Mouse (Mus musculus) adrenal gland, postnatal 10 days (tissue): ENCODE results near the gene Rnasel. TPM values are rescaled to one million over a fixed set of nuclear protein-coding genes. Genes with fewer than 3 reads are reported as not detected.

ENCODE experiments used
- DNase-seq: peaks from one replicate; pipeline ENCODE4 v3.0.0; 2021; ENCODE audit warnings: mixed read lengths
- total RNA-seq, 2 experiments: library from RNA; stranded (reverse); gene quantifications; 2 replicates each; pipeline ENCODE4 v1.2.3; 2021

The Rnasel gene
- total RNA-seq, 2 experiments from 2014 or later, result 12.1 to 15.5 TPM

- no peak for DNase-seq
These were observed 13.1 kb upstream of the Rnasel start for GRCm38 (mm10) chr1:153736096-153736495.

GRCm38 (mm10) chr1:153737101-153738085 is 11.8 kb upstream of the Rnasel start:
- DNase-seq, result no peak

GRCm38 (mm10) chr1:153739437-153740015 is 9.7 kb upstream of the Rnasel start:
- no peak for DNase-seq

GRCm38 (mm10) chr1:153740145-153740544 is 9.1 kb upstream of the Rnasel start, which contains the start of gene Rgs16:
Rgs16 (plus strand) TSS chr1:153740349.
- DNase-seq, result peak; percentile 92

- DNase-seq, result no peak
These were observed 8.3 kb upstream of the Rnasel start for GRCm38 (mm10) chr1:153740775-153741400.

- DNase-seq, result no peak
These were observed 7.5 kb upstream of the Rnasel start for GRCm38 (mm10) chr1:153741551-153742316.

GRCm38 (mm10) chr1:153742374-153743155 is 6.7 kb upstream of the Rnasel start:
- DNase-seq, result peak; percentile 89

- no peak for DNase-seq
These were observed 3.0 kb upstream of the Rnasel start for GRCm38 (mm10) chr1:153746119-153746670.

GRCm38 (mm10) chr1:153746728-153747127 is 2.5 kb upstream of the Rnasel start:
- DNase-seq, result peak; percentile 86

- DNase-seq, result no peak
These were observed 1.2 kb upstream of the Rnasel start for GRCm38 (mm10) chr1:153747861-153748530.

- DNase-seq, result peak; percentile 79
These were observed 677 bp upstream of the Rnasel start for GRCm38 (mm10) chr1:153748549-153748948.

- DNase-seq, result no peak
These were observed 828 bp downstream of the Rnasel start for GRCm38 (mm10) chr1:153750054-153750453.

- DNase-seq, result peak; percentile 60
These were observed 2.6 kb downstream of the Rnasel start for GRCm38 (mm10) chr1:153751763-153752301.

- no peak for DNase-seq
These were observed 3.3 kb downstream of the Rnasel start for GRCm38 (mm10) chr1:153752521-153752920.

GRCm38 (mm10) chr1:153753725-153754464 is 4.7 kb downstream of the Rnasel start:
- no peak for DNase-seq

- DNase-seq, result no peak
These were observed 14.9 kb downstream of the Rnasel start for GRCm38 (mm10) chr1:153764136-153764535.

GRCm38 (mm10) chr1:153766298-153766697 is 17.1 kb downstream of the Rnasel start:
- no peak for DNase-seq

GRCm38 (mm10) chr1:153767281-153767680 is 18.1 kb downstream of the Rnasel start:
- DNase-seq, result no peak

- DNase-seq, result no peak
These were observed 19.2 kb downstream of the Rnasel start for GRCm38 (mm10) chr1:153768465-153768864.
